Mouse (Mus musculus) heart, embryonic 13.5 days (tissue): ENCODE data around the gene Prss50. TPM values are rescaled to one million over a fixed set of nuclear protein-coding genes. Genes with fewer than 3 reads are reported as not detected.
"Not testable (repeated sequence)": the region's sequence is repeated elsewhere in the genome, so short reads cannot be mapped to it uniquely, and the experiment has no call there.

ENCODE experiments used
- ATAC-seq: fragments of 200-750 bp; cut with Nextera tagmentation; 2 replicates; pipeline ENCODE4 v1.8.0; 2017; ENCODE audit warnings: moderate TSS enrichment; ENCODE audit not compliant: insufficient number of reproducible peaks, low FRiP score, low TSS enrichment; ENCODE audit errors: extremely low read depth
- H3K27ac ChIP-seq: fragments of 300-500 bp; sonication (generic); replicated peaks from 2 replicates; pipeline ENCODE4 v1.5.1; 2015; ENCODE audit warnings: moderate library complexity, mild to moderate bottlenecking, inconsistent platforms
- H3K27me3 ChIP-seq: fragments of 300-500 bp; sonication (generic); replicated peaks from 2 replicates; pipeline ENCODE4 v1.6.1; 2015; ENCODE audit warnings: mild to moderate bottlenecking, inconsistent platforms
- H3K36me3 ChIP-seq: fragments of 300-500 bp; sonication (generic); 2 replicates; pipeline ENCODE4 v1.6.1; 2015; ENCODE audit warnings: mild to moderate bottlenecking, inconsistent platforms
- H3K4me1 ChIP-seq: fragments of 300-500 bp; sonication (generic); 2 replicates; pipeline ENCODE4 v1.6.1; 2015; ENCODE audit warnings: inconsistent platforms
- H3K4me2 ChIP-seq: fragments of 300-500 bp; sonication (generic); 2 replicates; pipeline ENCODE4 v1.6.1; 2015; ENCODE audit warnings: inconsistent platforms, mild to moderate bottlenecking, moderate library complexity
- H3K4me3 ChIP-seq: fragments of 300-500 bp; sonication (generic); 2 replicates; pipeline ENCODE4 v1.5.1; 2015; ENCODE audit warnings: moderate library complexity, mild to moderate bottlenecking, inconsistent platforms
- H3K9ac ChIP-seq: fragments of 300-500 bp; sonication (generic); 2 replicates; pipeline ENCODE4 v1.6.1; 2015; ENCODE audit warnings: inconsistent platforms, mild to moderate bottlenecking, moderate library complexity
- H3K9me3 ChIP-seq: fragments of 300-500 bp; sonication (generic); 2 replicates; pipeline ENCODE4 v1.6.1; 2016; ENCODE audit warnings: inconsistent platforms
- WGBS: fragments of 180-500 bp; shearing (Covaris S2); methylation state at CpG from one replicate; pipeline ENCODE4 v1.1.7; 2015; ENCODE audit warnings: mixed read lengths; 5-methylcytosine and 5-hydroxymethylcytosine counted together
- polyA plus RNA-seq: library from polyadenylated mRNA; unstranded; fragments of >200 nt; fragmentation: Nextera tagmentation; extraction: Ambion mirVana; gene quantifications from 2 replicates; pipeline ENCODE4 v1.2.1, GENCODE M21; 2015

Prss50 gene
- polyA plus RNA-seq = 0.13 and 0.56 TPM in 2 replicates

DNA sequence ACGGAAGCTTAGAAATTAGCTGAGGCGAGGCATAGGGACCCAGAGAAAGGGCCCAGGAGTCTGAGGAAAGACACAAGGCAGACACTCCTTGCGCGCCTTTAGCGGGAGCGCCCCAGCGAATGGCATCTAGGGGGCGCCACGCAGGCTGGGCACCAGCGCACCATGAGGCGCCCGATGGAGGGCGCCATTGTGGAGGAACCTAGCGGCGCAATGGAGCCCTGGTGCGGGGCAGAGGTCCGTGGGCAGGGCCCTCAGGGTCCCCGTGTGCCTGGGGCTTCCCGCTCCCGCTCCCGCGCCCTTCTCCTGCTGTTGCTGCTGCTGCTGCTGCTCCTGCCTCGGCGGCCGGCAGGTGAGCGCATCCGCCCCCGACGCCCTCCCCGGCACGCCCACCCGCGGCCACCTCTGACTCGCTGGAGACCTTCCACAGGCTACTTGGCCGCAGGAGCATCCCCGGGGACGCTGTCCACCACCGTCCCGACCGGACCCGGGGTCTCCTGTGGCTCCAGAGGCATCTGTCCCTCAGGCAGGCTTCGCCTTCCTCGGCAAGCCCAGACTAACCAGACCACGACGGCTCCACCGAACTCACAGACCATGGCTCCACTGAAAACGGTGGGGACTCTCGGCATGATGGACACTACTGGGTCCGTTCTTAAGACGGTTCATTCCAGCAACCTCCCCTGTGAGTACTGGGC is at the start of gene Prss50:
Prss50 (plus strand) TSS at position 187 of the 692 bp plus-strand sequence.
- Histone ChIP-seq H3K36me3 (no peaks in the 10 kb centered on the region), H3K9me3 (no peaks in the 10 kb centered on the region), H3K4me2 (peak within 1 kb of the TSS; percentile 67), H3K27me3 (peaks cover 45% of the 10 kb centered on the region), H3K9ac (peak within 1 kb of the TSS; percentile 48; the same call in 1 of the 2 replicates), H3K4me3 (peak within 1 kb of the TSS; percentile 44), H3K4me1 (peaks cover 6% of the 10 kb centered on the region), H3K27ac (no peak within 1 kb of the TSS)
- 7% methylated on average over 50 of the region's 50 CpGs for WGBS
- ATAC-seq = no peak

DNA sequence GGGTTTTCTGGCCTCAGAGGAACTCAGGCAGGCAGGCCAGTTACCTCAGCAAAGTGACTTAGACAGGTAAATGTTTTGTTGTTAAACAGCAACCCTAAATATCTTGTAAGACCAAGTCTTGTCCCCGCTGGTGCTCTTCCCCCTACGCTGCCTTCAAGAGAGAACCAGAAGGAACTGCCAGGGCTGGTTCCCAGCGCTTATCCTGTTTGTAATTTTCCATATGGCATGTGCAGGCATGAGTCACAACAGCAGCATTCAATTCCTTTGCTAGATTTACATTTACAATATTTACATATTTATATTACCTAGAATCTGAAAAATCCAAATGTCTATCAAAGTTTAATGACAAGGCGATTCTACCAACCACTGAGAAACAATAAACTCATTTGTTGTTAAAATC is 47.7 kb upstream of the Prss50 start:
- Histone ChIP-seq H3K4me1 (no peaks in the 10 kb centered on the region), H3K27ac (no peak overlapping the region), H3K9me3 (peaks cover 1% of the 10 kb centered on the region; the same call in 1 of the 2 replicates), H3K9ac (no peak overlapping the region), H3K4me2 (no peak overlapping the region), H3K4me3 (no peak overlapping the region), H3K27me3 (peaks cover 13% of the 10 kb centered on the region), H3K36me3 (no peaks in the 10 kb centered on the region)
- 67% methylated on average over 4 of the region's 4 CpGs for WGBS
- no peak for ATAC-seq

DNA sequence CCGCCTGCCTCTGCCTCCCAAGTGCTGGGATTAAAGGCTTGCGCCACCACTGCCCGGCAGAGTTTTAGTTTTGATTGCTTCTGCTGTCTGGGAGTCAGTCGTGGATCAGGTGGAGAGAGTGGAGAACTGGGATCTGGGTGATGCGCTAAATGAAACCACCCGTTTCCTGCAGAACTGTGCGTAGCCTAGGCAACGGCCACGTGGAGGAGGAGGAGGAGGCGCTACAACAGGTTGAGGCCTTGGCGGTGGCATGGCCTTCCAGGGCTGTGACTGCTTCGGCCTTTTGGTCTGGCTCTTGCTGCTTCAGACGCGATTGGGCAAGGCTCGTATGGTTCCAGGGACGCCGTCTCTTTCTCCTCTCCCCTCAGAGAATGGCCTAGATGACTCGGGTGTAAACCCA is 44.0 kb upstream of the Prss50 start, which contains the start of gene Prss44:
Prss44 (plus strand) TSS at position 206 of the 400 bp plus-strand sequence.
- H3K9ac ChIP-seq = no peak within 1 kb of the TSS
- H3K4me3 ChIP-seq = no peak within 1 kb of the TSS
- H3K36me3 ChIP-seq = no peaks in the 10 kb centered on the region
- 45% methylated on average over 18 of the region's 18 CpGs for WGBS
- no peaks in the 10 kb centered on the region for H3K4me1 ChIP-seq
- H3K9me3 ChIP-seq = no peaks in the 10 kb centered on the region
- H3K27me3 ChIP-seq = peaks cover 39% of the 10 kb centered on the region
- ATAC-seq = no peak
- H3K4me2 ChIP-seq = no peak within 1 kb of the TSS
- H3K27ac ChIP-seq = no peak within 1 kb of the TSS

DNA sequence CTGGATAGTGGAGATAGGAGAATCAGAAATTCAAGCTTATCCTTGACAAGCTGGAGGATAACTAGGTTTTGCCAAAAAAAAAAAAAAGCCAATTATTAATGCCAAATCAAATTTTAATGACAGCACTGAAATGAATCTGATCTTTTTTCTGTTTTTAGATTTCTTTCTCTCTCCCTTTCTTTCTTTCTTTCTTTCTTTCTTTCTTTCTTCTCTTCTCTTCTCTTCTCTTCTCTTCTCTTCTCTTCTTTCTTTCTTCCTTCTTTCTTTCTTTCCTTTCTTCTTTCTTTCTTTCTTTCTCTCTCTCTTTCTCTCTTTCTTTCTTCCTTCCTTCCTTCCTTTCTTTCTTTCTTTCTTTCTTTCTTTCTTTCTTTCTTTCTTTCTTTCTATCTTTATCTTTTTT is 37.2 kb upstream of the Prss50 start:
- H3K36me3 ChIP-seq, H3K9me3 ChIP-seq, H3K4me2 ChIP-seq, ATAC-seq, H3K4me3 ChIP-seq, H3K27ac ChIP-seq, H3K9ac ChIP-seq, H3K4me1 ChIP-seq: not testable (repeated sequence)
- peaks cover 41% of the 10 kb centered on the region for H3K27me3 ChIP-seq

DNA sequence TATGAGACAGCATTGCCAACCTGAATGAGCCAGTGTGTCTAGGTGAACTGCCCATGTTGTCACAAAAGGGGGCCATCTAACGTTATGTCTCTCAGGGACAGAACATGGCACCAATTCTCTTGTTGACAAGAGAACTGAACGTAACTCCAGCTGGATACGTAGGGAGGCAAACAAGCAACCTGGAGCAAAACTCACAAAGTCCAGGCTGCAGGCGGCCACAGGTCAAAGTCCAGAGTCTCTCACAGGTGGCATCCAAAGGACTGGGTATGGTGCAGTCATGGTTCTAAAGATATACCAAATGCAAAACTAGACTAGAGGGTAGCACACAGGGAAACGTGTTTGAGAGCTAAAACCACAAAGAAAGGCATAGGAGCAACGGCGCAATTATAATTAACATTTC is 36.3 kb upstream of the Prss50 start:
- no peak overlapping the region for H3K27ac ChIP-seq
- H3K9me3 ChIP-seq = no peaks in the 10 kb centered on the region
- 79% methylated on average over 7 of the region's 7 CpGs for WGBS
- H3K4me3 ChIP-seq = no peak overlapping the region
- H3K36me3 ChIP-seq = no peaks in the 10 kb centered on the region
- no peak for ATAC-seq
- no peak overlapping the region for H3K4me2 ChIP-seq
- peaks cover 36% of the 10 kb centered on the region for H3K27me3 ChIP-seq
- H3K9ac ChIP-seq = no peak overlapping the region
- H3K4me1 ChIP-seq = no peaks in the 10 kb centered on the region

DNA sequence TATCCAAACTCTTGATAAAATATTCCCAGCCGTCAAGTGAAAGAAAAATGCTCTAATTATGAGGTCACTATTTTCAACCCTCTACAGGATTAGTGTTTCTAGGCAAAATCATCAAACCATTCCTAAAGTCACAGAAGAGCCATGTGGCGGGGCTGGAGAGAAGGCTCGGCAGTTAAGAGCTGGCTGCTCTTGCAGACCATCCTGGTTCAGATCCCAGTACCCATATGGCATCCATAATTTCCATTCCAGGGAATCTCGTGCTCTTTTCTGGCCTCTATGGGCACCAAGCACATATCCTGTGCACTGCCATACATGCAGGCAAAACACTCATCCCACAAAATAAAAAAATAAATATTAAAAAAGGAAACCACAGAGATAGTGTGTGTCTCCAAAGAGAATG is 32.3 kb upstream of the Prss50 start:
- Histone ChIP-seq H3K36me3 (no peaks in the 10 kb centered on the region), H3K9me3 (no peaks in the 10 kb centered on the region), H3K27ac (no peak overlapping the region), H3K9ac (no peak overlapping the region), H3K4me3 (no peak overlapping the region), H3K4me2 (no peak overlapping the region), H3K27me3 (peaks cover 25% of the 10 kb centered on the region), H3K4me1 (no peaks in the 10 kb centered on the region)
- no peak for ATAC-seq
- WGBS = 62% methylated on average over 4 of the region's 4 CpGs

DNA sequence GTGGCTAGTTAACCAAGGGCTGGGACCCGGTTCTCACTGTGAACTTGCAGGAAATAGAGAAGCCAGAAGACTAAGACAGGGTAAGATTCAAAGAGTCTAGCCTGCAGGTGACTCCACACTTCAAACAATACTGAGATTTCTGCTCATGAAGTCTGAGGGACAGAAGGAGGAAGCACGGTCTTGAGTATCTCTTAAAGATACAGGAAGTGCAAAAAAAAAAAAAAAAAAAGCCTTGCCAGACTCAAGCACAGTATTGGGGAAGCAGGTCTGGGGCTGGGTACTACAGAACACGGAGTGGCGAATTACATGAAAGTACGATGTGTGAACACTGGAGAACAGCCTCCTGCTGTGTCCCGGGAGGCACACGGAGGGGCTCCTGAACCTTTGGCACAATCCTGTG is 31.9 kb upstream of the Prss50 start:
- Histone ChIP-seq H3K9ac (no peak overlapping the region), H3K4me3 (no peak overlapping the region), H3K4me2 (no peak overlapping the region), H3K9me3 (no peaks in the 10 kb centered on the region), H3K36me3 (no peaks in the 10 kb centered on the region), H3K27ac (no peak overlapping the region), H3K4me1 (no peaks in the 10 kb centered on the region), H3K27me3 (peaks cover 25% of the 10 kb centered on the region)
- WGBS = 68% methylated on average over 7 of the region's 7 CpGs
- no peak for ATAC-seq

DNA sequence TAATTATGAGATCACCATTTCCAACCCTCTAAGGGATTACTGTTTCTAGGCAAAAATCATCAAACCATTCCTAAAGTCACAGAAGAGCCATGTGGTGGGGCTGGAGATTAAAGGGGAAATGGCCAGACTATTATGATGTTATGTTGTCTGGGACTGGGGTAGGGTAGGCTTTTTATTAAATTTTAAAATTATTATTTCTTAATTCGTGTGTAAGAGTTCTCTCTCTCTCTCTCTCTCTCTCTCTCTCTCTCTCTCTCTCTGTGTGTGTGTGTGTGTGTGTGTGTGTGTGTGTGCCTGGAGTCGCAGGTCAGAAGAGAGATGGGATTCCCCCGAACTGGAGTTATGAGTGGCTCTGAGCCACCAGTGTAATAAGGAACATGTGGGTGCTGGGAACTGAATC is 31.4 kb upstream of the Prss50 start, which contains the start of gene Prss43:
Prss43 (plus strand) TSS at position 301 of the 400 bp plus-strand sequence.
- WGBS = 57% methylated on average over 3 of the region's 3 CpGs
- H3K36me3 ChIP-seq = no peaks in the 10 kb centered on the region
- no peak within 1 kb of the TSS for H3K9ac ChIP-seq
- ATAC-seq = no peak
- H3K4me1 ChIP-seq = no peaks in the 10 kb centered on the region
- H3K9me3 ChIP-seq = no peaks in the 10 kb centered on the region
- H3K4me2 ChIP-seq = no peak within 1 kb of the TSS
- H3K27me3 ChIP-seq = peaks cover 26% of the 10 kb centered on the region
- H3K27ac ChIP-seq = no peak within 1 kb of the TSS
- H3K4me3 ChIP-seq = no peak within 1 kb of the TSS

DNA sequence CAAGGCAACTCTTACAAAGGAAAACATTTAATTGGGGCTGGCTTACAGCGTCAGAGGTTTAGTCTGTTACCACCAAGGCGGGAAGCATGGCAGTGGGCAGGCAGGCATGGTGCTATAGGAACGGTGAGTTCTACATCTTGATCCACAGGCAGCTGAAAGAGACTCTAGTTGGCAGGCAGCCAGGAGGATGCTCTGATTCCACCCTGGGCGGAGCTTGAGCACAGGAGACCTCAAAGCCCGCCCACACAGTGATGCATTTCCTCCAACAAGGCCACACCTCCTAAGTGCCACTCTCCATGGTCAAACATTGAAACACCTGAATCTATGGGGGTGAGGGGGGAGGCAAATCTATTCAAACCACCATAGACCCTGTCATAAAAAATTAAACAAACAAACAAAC is 24.7 kb upstream of the Prss50 start:
- H3K4me1 ChIP-seq = peaks cover 6% of the 10 kb centered on the region; the same call in 1 of the 2 replicates
- H3K4me3 ChIP-seq = no peak overlapping the region
- H3K9ac ChIP-seq = no peak overlapping the region
- H3K9me3 ChIP-seq = no peaks in the 10 kb centered on the region
- 59% methylated on average over 5 of the region's 5 CpGs for WGBS
- H3K27me3 ChIP-seq = peaks cover 10% of the 10 kb centered on the region; the same call in 1 of the 2 replicates
- H3K27ac ChIP-seq = no peak overlapping the region
- H3K36me3 ChIP-seq = no peaks in the 10 kb centered on the region
- no peak overlapping the region for H3K4me2 ChIP-seq
- ATAC-seq = no peak

DNA sequence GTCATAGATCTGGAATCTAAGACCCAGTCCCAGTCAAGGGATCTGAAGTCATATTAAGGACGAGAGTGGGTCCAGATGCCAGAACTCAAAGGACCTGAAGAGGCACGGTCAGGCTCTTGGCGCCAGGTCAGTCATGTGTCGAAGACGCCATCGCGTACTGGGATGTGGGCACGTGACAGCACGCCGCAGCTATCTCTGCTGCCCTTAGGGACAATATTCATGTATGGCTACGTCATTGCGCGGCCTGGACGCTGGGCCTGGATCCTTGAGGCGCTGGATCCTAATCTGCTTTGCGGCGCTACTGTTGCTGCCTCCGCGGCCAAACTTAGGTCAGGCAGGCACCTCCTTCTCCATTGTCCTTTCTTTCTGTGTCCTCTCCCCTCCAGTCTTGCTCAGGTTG is 23.4 kb upstream of the Prss50 start, which contains the start of gene Prss45:
Prss45 (plus strand) TSS at position 178 of the 400 bp plus-strand sequence.
- H3K9ac ChIP-seq = no peak within 1 kb of the TSS
- WGBS = 63% methylated on average over 19 of the region's 19 CpGs

DNA sequence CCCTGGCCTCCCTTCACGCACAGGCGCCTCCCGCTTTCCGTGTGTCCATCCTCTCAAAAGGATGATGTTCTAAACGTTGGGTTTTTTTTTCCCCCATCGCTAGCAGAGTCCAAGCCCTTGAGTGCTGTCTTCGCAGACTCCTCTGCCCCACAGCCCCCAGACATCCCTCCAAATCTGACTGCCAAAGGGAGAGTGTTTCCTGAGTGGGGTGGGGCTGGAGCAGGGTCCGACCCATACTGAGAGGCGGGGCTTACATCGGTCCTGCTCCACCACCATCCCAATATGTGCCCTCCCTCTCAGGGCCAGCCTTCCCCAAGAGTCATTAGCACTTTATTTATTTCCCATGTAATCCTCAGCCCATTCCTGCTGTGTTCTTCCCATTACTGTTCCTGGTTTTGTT is 22.8 kb upstream of the Prss50 start:
- 24% methylated on average over 10 of the region's 10 CpGs for WGBS
- no peak overlapping the region for H3K27ac ChIP-seq
- H3K4me1 ChIP-seq = peaks cover 6% of the 10 kb centered on the region; the same call in 1 of the 2 replicates
- no peak overlapping the region for H3K4me2 ChIP-seq
- H3K9ac ChIP-seq = no peak overlapping the region
- ATAC-seq = no peak
- H3K36me3 ChIP-seq = no peaks in the 10 kb centered on the region
- H3K4me3 ChIP-seq = no peak overlapping the region
- H3K9me3 ChIP-seq = no peaks in the 10 kb centered on the region
- 0 out of 2 replicates have a peak, but pooled peaks cover 3% of the 10 kb centered on the region for H3K27me3 ChIP-seq

More for the DNA sequence above, 23.4 kb upstream of the Prss50 start, which contains the start of gene Prss45:
- Histone ChIP-seq H3K27me3 (0 out of 2 replicates have a peak, but pooled peaks cover 3% of the 10 kb centered on the region), H3K9me3 (no peaks in the 10 kb centered on the region), H3K4me3 (no peak within 1 kb of the TSS), H3K4me1 (peaks cover 6% of the 10 kb centered on the region; the same call in 1 of the 2 replicates), H3K27ac (no peak within 1 kb of the TSS), H3K36me3 (no peaks in the 10 kb centered on the region), H3K4me2 (no peak within 1 kb of the TSS)
- ATAC-seq = no peak

DNA sequence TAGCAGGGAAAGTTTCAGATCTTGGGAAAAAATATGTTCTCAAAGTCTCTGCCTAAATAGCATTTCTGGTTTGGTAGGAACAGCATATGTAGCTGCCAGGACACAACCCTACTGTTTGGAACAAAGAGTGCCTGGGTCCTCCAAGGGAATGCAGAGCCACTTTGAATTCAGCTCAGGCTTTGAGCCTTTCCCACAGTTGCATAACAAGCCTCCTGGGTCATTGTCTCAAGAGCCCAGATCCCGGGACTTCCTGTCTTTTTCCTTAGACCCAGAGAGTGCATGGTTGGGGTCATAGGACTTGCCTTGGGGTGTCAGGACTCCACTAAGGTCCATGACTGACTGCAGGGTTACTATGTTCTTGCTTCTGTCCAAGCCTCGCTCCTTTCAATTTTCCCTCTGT is 21.7 kb upstream of the Prss50 start:
- H3K27me3 ChIP-seq = 0 out of 2 replicates have a peak, but pooled peaks cover under 1% of the 10 kb centered on the region
- H3K27ac ChIP-seq = no peak overlapping the region
- no peak overlapping the region for H3K4me3 ChIP-seq
- WGBS = 66% methylated on average over 2 of the region's 2 CpGs
- H3K9me3 ChIP-seq = no peaks in the 10 kb centered on the region
- H3K36me3 ChIP-seq = no peaks in the 10 kb centered on the region
- peaks cover 6% of the 10 kb centered on the region; the same call in 1 of the 2 replicates for H3K4me1 ChIP-seq
- no peak overlapping the region for H3K9ac ChIP-seq
- no peak overlapping the region for H3K4me2 ChIP-seq
- no peak for ATAC-seq
